Mouse (Mus musculus): ENCODE data around the gene Ankrd54. TPM values are rescaled to one million over a fixed set of nuclear protein-coding genes. Genes with fewer than 3 reads are reported as not detected.
"Not testable (repeated sequence)": the region's sequence is repeated elsewhere in the genome, so short reads cannot be mapped to it uniquely, and the experiment has no call there.

Gene Ankrd54
- total RNA-seq, 1 experiment, result 25.4 TPM

- Histone ChIP-seq H3K27ac (ENCODE audit: insufficient read depth, low read depth, low read length, poor library complexity, severe bottlenecking) (no peak overlapping the region), H3K9ac (ENCODE audit: insufficient read depth, low read depth, low read length, poor library complexity, severe bottlenecking) (no peak overlapping the region), H3K4me3 (ENCODE audit: insufficient read depth in 1 of 2, low read depth in 1 of 2, low read length in 2 of 2, poor library complexity in 1 of 2, severe bottlenecking in 1 of 2) (peak overlapping the region in 1 of 2 experiments; percentile 14; a peak in 1 of 4 replicates), H3K36me3 (ENCODE audit: control insufficient read depth, insufficient read depth, low read length, poor library complexity, severe bottlenecking) (peaks cover 12% of the 10 kb centered on the region; the same call in 1 of the 2 replicates), H3K4me1 (ENCODE audit: control insufficient read depth in 2 of 2, insufficient read depth in 2 of 2, low read length in 2 of 2, poor library complexity in 1 of 2) (peaks cover 2 to 21% of the 10 kb centered on the region in 2 experiments; a peak in 2 of 4 replicates), H3K9me3 (ENCODE audit: control insufficient read depth, insufficient read depth, low read depth, low read length) (no peaks in the 10 kb centered on the region)
- no peak for DNase-seq (ENCODE audit: low read depth, low spot score)
- no peak for TF ChIP-seq MAFK (IDR thresholded peaks at IDR 0.05; ENCODE audit: insufficient read depth, low read depth, low read length)
- no peak for TF ChIP-seq ZC3H11A (IDR thresholded peaks at IDR 0.05; ENCODE audit: borderline replicate concordance, low read depth, low read length)
- TF ChIP-seq ZNF384 (IDR thresholded peaks at IDR 0.05; ENCODE audit: low read depth, low read length), result no peak
- TF ChIP-seq CHD2 (IDR thresholded peaks at IDR 0.05; ENCODE audit: low read depth, low read length), result no peak
- TF ChIP-seq HCFC1 (IDR thresholded peaks at IDR 0.05; ENCODE audit: borderline replicate concordance, insufficient read depth, low read length), result no peak
- in situ Hi-C loops (cut with MboI; ENCODE audit: low sequenced_read_pairs in 2 of 2, unreplicated experiment in 2 of 2), result no loop called here
Measured at GRCm38 (mm10) chr15:79040501-79041416, 21.9 kb downstream of the Ankrd54 start.

GRCm38 (mm10) chr15:79038853-79039252, 23.8 kb downstream of the Ankrd54 start:
- H3K9ac ChIP-seq (ENCODE audit: insufficient read depth, low read depth, low read length, poor library complexity, severe bottlenecking), result no peak overlapping the region
- peaks cover 2 to 19% of the 10 kb centered on the region in 2 experiments; a peak in 2 of 4 replicates for H3K4me1 ChIP-seq (ENCODE audit: control insufficient read depth in 2 of 2, insufficient read depth in 2 of 2, low read length in 2 of 2, poor library complexity in 1 of 2)
- no peaks in the 10 kb centered on the region for H3K9me3 ChIP-seq (ENCODE audit: control insufficient read depth, insufficient read depth, low read depth, low read length)
- no peak for TF ChIP-seq ZC3H11A (IDR thresholded peaks at IDR 0.05; ENCODE audit: borderline replicate concordance, low read depth, low read length)
- no peak for TF ChIP-seq CHD2 (IDR thresholded peaks at IDR 0.05; ENCODE audit: low read depth, low read length)
- no peak for TF ChIP-seq MAFK (IDR thresholded peaks at IDR 0.05; ENCODE audit: insufficient read depth, low read depth, low read length)
- TF ChIP-seq ZNF384 (IDR thresholded peaks at IDR 0.05; ENCODE audit: low read depth, low read length), result no peak
- TF ChIP-seq HCFC1 (IDR thresholded peaks at IDR 0.05; ENCODE audit: borderline replicate concordance, insufficient read depth, low read length), result no peak
- peaks cover 21% of the 10 kb centered on the region for H3K36me3 ChIP-seq (ENCODE audit: control insufficient read depth, insufficient read depth, low read length, poor library complexity, severe bottlenecking)
- H3K27ac ChIP-seq (ENCODE audit: insufficient read depth, low read depth, low read length, poor library complexity, severe bottlenecking), result no peak overlapping the region
- DNase-seq (ENCODE audit: low read depth, low spot score), result no peak
- no peak overlapping the region for H3K4me3 ChIP-seq (ENCODE audit: insufficient read depth in 1 of 2, low read depth in 1 of 2, low read length in 2 of 2, poor library complexity in 1 of 2, severe bottlenecking in 1 of 2)
- in situ Hi-C loops (cut with MboI; ENCODE audit: low sequenced_read_pairs in 2 of 2, unreplicated experiment in 2 of 2), result no loop called here

GRCm38 (mm10) chr15:79038331-79038730, 24.4 kb downstream of the Ankrd54 start:
- TF ChIP-seq ZNF384 (IDR thresholded peaks at IDR 0.05; ENCODE audit: low read depth, low read length) (no peak), HCFC1 (IDR thresholded peaks at IDR 0.05; ENCODE audit: borderline replicate concordance, insufficient read depth, low read length) (no peak), CHD2 (IDR thresholded peaks at IDR 0.05; ENCODE audit: low read depth, low read length) (no peak), MAFK (IDR thresholded peaks at IDR 0.05; ENCODE audit: insufficient read depth, low read depth, low read length) (no peak), ZC3H11A (IDR thresholded peaks at IDR 0.05; ENCODE audit: borderline replicate concordance, low read depth, low read length) (no peak)
- no peak for DNase-seq (ENCODE audit: low read depth, low spot score)
- Histone ChIP-seq H3K4me1 (ENCODE audit: control insufficient read depth in 2 of 2, insufficient read depth in 2 of 2, low read length in 2 of 2, poor library complexity in 1 of 2) (peaks cover 2 to 19% of the 10 kb centered on the region in 2 experiments; a peak in 2 of 4 replicates), H3K9me3 (ENCODE audit: control insufficient read depth, insufficient read depth, low read depth, low read length) (no peaks in the 10 kb centered on the region), H3K36me3 (ENCODE audit: control insufficient read depth, insufficient read depth, low read length, poor library complexity, severe bottlenecking) (peaks cover 22% of the 10 kb centered on the region), H3K27ac (ENCODE audit: insufficient read depth, low read depth, low read length, poor library complexity, severe bottlenecking) (no peak overlapping the region), H3K9ac (ENCODE audit: insufficient read depth, low read depth, low read length, poor library complexity, severe bottlenecking) (no peak overlapping the region), H3K4me3 (ENCODE audit: insufficient read depth in 1 of 2, low read depth in 1 of 2, low read length in 2 of 2, poor library complexity in 1 of 2, severe bottlenecking in 1 of 2) (no peak overlapping the region)
- in situ Hi-C loops (cut with MboI; ENCODE audit: low sequenced_read_pairs in 2 of 2, unreplicated experiment in 2 of 2), result no loop called here

- Histone ChIP-seq H3K36me3 (ENCODE audit: control insufficient read depth, insufficient read depth, low read length, poor library complexity, severe bottlenecking) (peaks cover 22% of the 10 kb centered on the region), H3K9me3 (ENCODE audit: control insufficient read depth, insufficient read depth, low read depth, low read length) (no peaks in the 10 kb centered on the region), H3K27ac (ENCODE audit: insufficient read depth, low read depth, low read length, poor library complexity, severe bottlenecking) (no peak overlapping the region), H3K9ac (ENCODE audit: insufficient read depth, low read depth, low read length, poor library complexity, severe bottlenecking) (no peak overlapping the region), H3K4me1 (ENCODE audit: control insufficient read depth in 2 of 2, insufficient read depth in 2 of 2, low read length in 2 of 2, poor library complexity in 1 of 2) (peaks cover 2 to 19% of the 10 kb centered on the region in 2 experiments; a peak in 2 of 4 replicates), H3K4me3 (ENCODE audit: insufficient read depth in 1 of 2, low read depth in 1 of 2, low read length in 2 of 2, poor library complexity in 1 of 2, severe bottlenecking in 1 of 2) (no peak overlapping the region)
- in situ Hi-C loops (cut with MboI; ENCODE audit: low sequenced_read_pairs in 2 of 2, unreplicated experiment in 2 of 2), result no loop called here
- no peak for DNase-seq (ENCODE audit: low read depth, low spot score)
- TF ChIP-seq MAFK (IDR thresholded peaks at IDR 0.05; ENCODE audit: insufficient read depth, low read depth, low read length) (peak; percentile 98), ZC3H11A (IDR thresholded peaks at IDR 0.05; ENCODE audit: borderline replicate concordance, low read depth, low read length) (no peak), CHD2 (IDR thresholded peaks at IDR 0.05; ENCODE audit: low read depth, low read length) (no peak), ZNF384 (IDR thresholded peaks at IDR 0.05; ENCODE audit: low read depth, low read length) (no peak)
Measured at GRCm38 (mm10) chr15:79037913-79038328, 24.8 kb downstream of the Ankrd54 start.

GRCm38 (mm10) chr15:79031908-79032307, 30.8 kb downstream of the Ankrd54 start:
- Histone ChIP-seq H3K4me1 (ENCODE audit: control insufficient read depth in 2 of 2, insufficient read depth in 2 of 2, low read length in 2 of 2, poor library complexity in 1 of 2) (peaks cover 3 to 13% of the 10 kb centered on the region in 2 experiments; a peak in 2 of 4 replicates), H3K36me3 (ENCODE audit: control insufficient read depth, insufficient read depth, low read length, poor library complexity, severe bottlenecking) (peaks cover 19% of the 10 kb centered on the region)
- H3K27ac ChIP-seq (ENCODE audit: insufficient read depth, low read depth, low read length, poor library complexity, severe bottlenecking); H3K9ac ChIP-seq (ENCODE audit: insufficient read depth, low read depth, low read length, poor library complexity, severe bottlenecking); in situ Hi-C loops (cut with MboI; ENCODE audit: low sequenced_read_pairs in 2 of 2, unreplicated experiment in 2 of 2); H3K9me3 ChIP-seq (ENCODE audit: control insufficient read depth, insufficient read depth, low read depth, low read length); H3K4me3 ChIP-seq (ENCODE audit: insufficient read depth in 1 of 2, low read depth in 1 of 2, low read length in 2 of 2, poor library complexity in 1 of 2, severe bottlenecking in 1 of 2); DNase-seq (ENCODE audit: low read depth, low spot score): not testable (repeated sequence)
